Mouse (Mus musculus): Measurements from ENCODE around the gene Deup1.

GRCm38 (mm10) chr9:15541735-15542354, 85.9 kb downstream of the Deup1 start:
- TF ChIP-seq CTCF (IDR thresholded peaks at IDR 0.05; ENCODE audit: borderline replicate concordance, control insufficient read depth, extremely low read depth, insufficient read depth, low read length, poor library complexity) (no peak), POLR2A (IDR thresholded peaks at IDR 0.05; ENCODE audit: control insufficient read depth, extremely low read depth, insufficient read depth, low read length, poor library complexity) (no peak)

Measured in thymus, adult 2 months (tissue).